Mouse (Mus musculus) left cerebral cortex, adult 2 months (tissue): Measurements from ENCODE around the gene Pxn. TPM values are rescaled to one million over a fixed set of nuclear protein-coding genes. Genes with fewer than 3 reads are reported as not detected.

ENCODE experiments used
- DNase-seq, 2 experiments: peaks; one replicate each; pipeline ENCODE4 v3.0.0; 2021 to 2022; ENCODE audit warnings: low spot score in 2 of 2, mixed read lengths in 1 of 2; ENCODE audit errors: extremely low spot score in 1 of 2
- H3K27ac ChIP-seq: fragments of 200-600 bp; 2 replicates; pipeline ENCODE4 v1.8.1; 2022
- H3K4me3 ChIP-seq: fragments of 200-600 bp; 2 replicates; pipeline ENCODE4 v1.8.1; 2022
- CTCF ChIP-seq: fragments of 200-600 bp; IDR thresholded peaks from 2 replicates; pipeline ENCODE4 v1.8.1; 2022; ENCODE audit warnings: antibody characterized with exemption, mild to moderate bottlenecking, moderate library complexity
- intact Hi-C: fragments of 180-260 bp; cut with DNase I; formaldehyde crosslinking; loops from one replicate; pipeline ENCODE4 v1.15.1; 2025
- microRNA-seq, 2 experiments: library from miRNA; unstranded; fragments of <30 nt; microRNA quantifications; one replicate each; pipeline ENCODE4 v1.2.0; 2021
- total RNA-seq, 2 experiments: library from RNA; stranded (reverse); gene quantifications; 2 replicates each; pipeline ENCODE4 v1.2.3; 2021

Gene Pxn
- total RNA-seq, 2 experiments from 2014 or later = 22.8 to 25.7 TPM

GRCm38 (mm10) chr5:115579363-115579762 lies 72.9 kb downstream of the Pxn start:
- intact Hi-C loops = loop anchor here (10.0 kb wide), 1 partner anchor 145 kb away; no protein-coding TSS in a partner anchor
- TF ChIP-seq CTCF = no peak
- Histone ChIP-seq H3K27ac (no peak overlapping the region), H3K4me3 (no peak overlapping the region)
- DNase-seq = no peak

- TF ChIP-seq CTCF = no peak
- no peak overlapping the region for H3K27ac ChIP-seq
- DNase-seq = no peak
- intact Hi-C loops = no loop called here
- H3K4me3 ChIP-seq = no peak overlapping the region
These were observed 73.9 kb downstream of the Pxn start for GRCm38 (mm10) chr5:115580229-115581001.

GRCm38 (mm10) chr5:115581662-115582061 lies 75.2 kb downstream of the Pxn start:
- intact Hi-C loops = no loop called here
- H3K4me3 ChIP-seq = no peak overlapping the region
- no peak for TF ChIP-seq CTCF
- no peak for DNase-seq
- no peak overlapping the region for H3K27ac ChIP-seq

GRCm38 (mm10) chr5:115585616-115586015 lies 79.1 kb downstream of the Pxn start:
- H3K4me3 ChIP-seq = no peak overlapping the region
- no peak for DNase-seq
- intact Hi-C loops = no loop called here
- no peak overlapping the region for H3K27ac ChIP-seq
- no peak for TF ChIP-seq CTCF

GRCm38 (mm10) chr5:115586166-115586565 lies 79.7 kb downstream of the Pxn start:
- intact Hi-C loops = no loop called here
- TF ChIP-seq CTCF = no peak
- no peak overlapping the region for H3K27ac ChIP-seq
- H3K4me3 ChIP-seq = no peak overlapping the region
- no peak for DNase-seq

GRCm38 (mm10) chr5:115586780-115587179 lies 80.3 kb downstream of the Pxn start:
- no peak for DNase-seq
- intact Hi-C loops = no loop called here
- no peak for TF ChIP-seq CTCF
- H3K4me3 ChIP-seq = no peak overlapping the region
- no peak overlapping the region for H3K27ac ChIP-seq

- H3K27ac ChIP-seq = no peak overlapping the region
- DNase-seq = no peak
- H3K4me3 ChIP-seq = no peak overlapping the region
- intact Hi-C loops = no loop called here
- TF ChIP-seq CTCF = no peak
These were observed 84.6 kb downstream of the Pxn start for GRCm38 (mm10) chr5:115591028-115591427.

GRCm38 (mm10) chr5:115591506-115591905 lies 85.0 kb downstream of the Pxn start:
- H3K27ac ChIP-seq = no peak overlapping the region
- DNase-seq = no peak
- intact Hi-C loops = no loop called here
- no peak for TF ChIP-seq CTCF
- H3K4me3 ChIP-seq = no peak overlapping the region

GRCm38 (mm10) chr5:115603561-115603960 lies 97.1 kb downstream of the Pxn start:
- Histone ChIP-seq H3K4me3 (no peak overlapping the region), H3K27ac (no peak overlapping the region)
- TF ChIP-seq CTCF = no peak
- no peak for DNase-seq
- intact Hi-C loops = no loop called here

Small RNA genes within 50 kb of the gene (microRNA-seq; reads per million reads assigned to microRNA genes)
- gene Mir7029 = 0 to 0.24 reads per million in 2 experiments

Other genes starting within 250 kb of the Pxn start
- gene Rnf10, start 233.8 kb upstream of the Pxn start, total RNA-seq = 100 to 1,000 TPM; 253 to 265 TPM
- 10 to 100 TPM; 39.9 to 41.9 TPM for gene Coq5, start 227.0 kb upstream of the Pxn start, total RNA-seq
- gene Dynll1, start 205.7 kb upstream of the Pxn start, total RNA-seq = 100 to 1,000 TPM; 608 to 642 TPM
- 10 to 100 TPM; 68.0 to 74.5 TPM for gene Srsf9, start 179.5 kb upstream of the Pxn start, total RNA-seq
- gene Gatc, start 165.5 kb upstream of the Pxn start, total RNA-seq = 10 to 100 TPM; 20.6 to 20.9 TPM
- gene Triap1, start 165.5 kb upstream of the Pxn start, total RNA-seq = 10 to 100 TPM; 21.4 to 24.5 TPM
- 100 to 1,000 TPM; 701 to 719 TPM for gene Cox6a1, start 157.7 kb upstream of the Pxn start, total RNA-seq
- 10 to 100 TPM; 46.1 to 51.8 TPM for gene Msi1, start 77.1 kb upstream of the Pxn start, total RNA-seq
- gene Pla2g1b, start 40.4 kb upstream of the Pxn start, total RNA-seq = not detected
- 10 to 100 TPM; 40.7 to 43.5 TPM for gene Sirt4, start 22.0 kb upstream of the Pxn start, total RNA-seq
- gene Rplp0, start 52.8 kb downstream of the Pxn start, total RNA-seq = 100 to 1,000 TPM; 183 to 187 TPM
- gene Gcn1l1, start 58.6 kb downstream of the Pxn start, total RNA-seq = 10 to 100 TPM; 70.7 to 73.2 TPM
- gene Rab35, start 125.2 kb downstream of the Pxn start, total RNA-seq = 100 to 1,000 TPM in 1 of 2 experiments, 10 to 100 TPM in 1; 99.5 to 101 TPM
- 100 to 1,000 TPM; 164 to 172 TPM for gene Bicdl1, start 224.9 kb downstream of the Pxn start, total RNA-seq